Mouse (Mus musculus): ENCODE measurements around the gene Dnajb8.

The Dnajb8 gene

GRCm38 (mm10) chr6:88199001-88199717 lies 22.9 kb upstream of the Dnajb8 start:
- no peak for DNase-seq (ENCODE audit: low spot score in 2 of 2)

GRCm38 (mm10) chr6:88199718-88200692 lies 22.1 kb upstream of the Dnajb8 start:
- no peak for DNase-seq (ENCODE audit: low spot score in 2 of 2)

GRCm38 (mm10) chr6:88200693-88201609 lies 21.1 kb upstream of the Dnajb8 start:
- no peak for DNase-seq (ENCODE audit: low spot score in 2 of 2)

GRCm38 (mm10) chr6:88201926-88202700 lies 20.0 kb upstream of the Dnajb8 start:
- DNase-seq (ENCODE audit: low spot score in 2 of 2): no peak

GRCm38 (mm10) chr6:88202921-88203690 lies 19.0 kb upstream of the Dnajb8 start:
- DNase-seq (ENCODE audit: low spot score in 2 of 2): no peak

GRCm38 (mm10) chr6:88203791-88204405 lies 18.2 kb upstream of the Dnajb8 start:
- DNase-seq (ENCODE audit: low spot score in 2 of 2): no peak

- DNase-seq (ENCODE audit: low spot score in 2 of 2): no peak
These were observed 17.3 kb upstream of the Dnajb8 start for GRCm38 (mm10) chr6:88204531-88205385.

- no peak for DNase-seq (ENCODE audit: low spot score in 2 of 2)
These were observed 16.7 kb upstream of the Dnajb8 start for GRCm38 (mm10) chr6:88205386-88205700.

- DNase-seq (ENCODE audit: low spot score in 2 of 2): no peak
These were observed 16.1 kb upstream of the Dnajb8 start for GRCm38 (mm10) chr6:88205937-88206336.

GRCm38 (mm10) chr6:88206566-88206965 lies 15.5 kb upstream of the Dnajb8 start:
- no peak for DNase-seq (ENCODE audit: low spot score in 2 of 2)

- DNase-seq (ENCODE audit: low spot score in 2 of 2): no peak
These were observed 14.6 kb upstream of the Dnajb8 start for GRCm38 (mm10) chr6:88207403-88208033.

GRCm38 (mm10) chr6:88208321-88208720 lies 13.7 kb upstream of the Dnajb8 start:
- no peak for DNase-seq (ENCODE audit: low spot score in 2 of 2)

GRCm38 (mm10) chr6:88209453-88209852 lies 12.6 kb upstream of the Dnajb8 start:
- DNase-seq (ENCODE audit: low spot score in 2 of 2): no peak

GRCm38 (mm10) chr6:88210182-88210581 lies 11.9 kb upstream of the Dnajb8 start:
- DNase-seq (ENCODE audit: low spot score in 2 of 2): no peak

GRCm38 (mm10) chr6:88215797-88216196 lies 6.3 kb upstream of the Dnajb8 start:
- no peak for DNase-seq (ENCODE audit: low spot score in 2 of 2)

- DNase-seq (ENCODE audit: low spot score in 2 of 2): no peak
These were observed 5.9 kb upstream of the Dnajb8 start for GRCm38 (mm10) chr6:88216199-88216598.

- DNase-seq (ENCODE audit: low spot score in 2 of 2): no peak
These were observed 3.0 kb upstream of the Dnajb8 start for GRCm38 (mm10) chr6:88219094-88219493.

- no peak for DNase-seq (ENCODE audit: low spot score in 2 of 2)
These were observed 4.5 kb downstream of the Dnajb8 start for GRCm38 (mm10) chr6:88226570-88226994.
